Mouse (Mus musculus): ENCODE data around the gene Erich6. TPM values are rescaled to one million over a fixed set of nuclear protein-coding genes. Genes with fewer than 3 reads are reported as not detected.
A peak's percentile ranks its signal among the peaks of the same experiment; 100 is the strongest.

Erich6 gene
- polyA plus RNA-seq, 1 experiment from 2014 or later: 0.07 TPM

DNA sequence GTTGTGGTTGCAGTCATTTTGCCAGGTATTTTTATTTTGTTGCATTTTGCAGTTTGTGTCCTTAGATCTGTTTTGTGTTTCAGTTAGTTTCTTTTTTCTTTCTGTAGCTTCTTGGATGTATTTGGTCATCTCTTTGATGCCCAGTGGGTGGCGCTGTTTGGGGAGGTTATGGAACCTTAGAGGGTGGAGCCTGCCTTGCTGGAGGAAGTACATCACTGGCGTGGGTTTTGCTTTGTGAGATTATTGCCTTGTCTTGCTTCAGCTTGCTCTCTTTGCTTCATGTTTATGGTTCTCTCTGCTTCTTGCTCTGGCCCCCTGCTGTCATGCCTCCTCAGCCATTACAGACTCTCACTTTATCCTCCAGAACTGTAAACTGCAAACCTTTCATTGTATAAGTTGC lies 20.3 kb upstream of the Erich6 start:
- ATAC-seq (ENCODE audit: low read depth) (no peak), DNase-seq (ENCODE audit: low spot score) (peak; percentile 27)
- 26% methylated on average over 2 of the region's 2 CpGs for WGBS
- Histone ChIP-seq H3K27ac (replicated peaks; ENCODE audit: low read depth, low read length) (no peak overlapping the region), H3K4me3 (ENCODE audit: low read depth, low read length) (no peak overlapping the region), H3K4me2 (ENCODE audit: low read depth, low read length) (no peak overlapping the region), H3K9me3 (ENCODE audit: control insufficient read depth, low read length) (no peaks in the 10 kb centered on the region), H3K4me1 (ENCODE audit: control insufficient read depth, insufficient read depth, low read length) (no peaks in the 10 kb centered on the region), H3K27me3 (replicated peaks; ENCODE audit: control insufficient read depth, insufficient read depth, low read length) (no peaks in the 10 kb centered on the region), H3K36me3 (ENCODE audit: control insufficient read depth, insufficient read depth, low read length) (no peaks in the 10 kb centered on the region), H3K9ac (ENCODE audit: low read depth, low read length) (no peak overlapping the region)

DNA sequence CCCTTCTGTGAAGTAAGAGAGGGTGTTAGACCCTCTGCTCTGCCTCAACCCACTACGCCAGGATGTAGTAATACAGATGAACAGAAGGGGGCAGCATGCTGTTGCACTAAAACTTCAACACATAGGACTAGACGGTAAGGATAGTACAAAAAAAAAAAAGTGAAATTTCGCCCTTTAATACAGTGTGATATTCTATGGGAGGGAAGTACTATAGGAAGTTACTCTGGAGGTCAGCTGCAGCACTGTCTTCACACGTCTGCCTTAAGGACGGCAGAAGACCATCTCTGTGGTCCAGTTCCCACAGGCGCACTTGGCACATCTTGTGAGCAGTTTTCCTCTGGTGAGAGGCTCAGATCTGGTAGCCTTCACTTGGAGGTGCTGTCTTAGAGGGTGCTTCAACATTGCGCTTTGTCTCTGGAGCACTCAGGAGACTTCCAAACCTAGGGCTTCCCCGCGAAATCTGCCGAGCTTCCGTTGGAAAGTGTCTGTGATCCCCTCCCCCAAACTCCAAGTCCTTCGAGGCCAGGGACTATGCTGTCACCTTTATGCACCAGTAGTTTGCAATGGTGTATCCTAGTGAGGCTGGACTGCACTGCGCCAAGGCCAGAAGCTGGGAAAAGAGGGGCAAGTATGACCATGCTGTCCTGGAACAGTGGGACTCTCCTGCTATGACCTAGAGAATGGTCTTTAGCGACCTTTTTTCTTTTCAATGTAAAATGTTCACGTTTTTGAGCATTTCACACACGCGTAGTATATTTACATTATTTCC lies 18.5 kb upstream of the Erich6 start:
- H3K27ac ChIP-seq (replicated peaks; ENCODE audit: low read depth, low read length): no peak overlapping the region
- 58% methylated on average over 17 of the region's 17 CpGs for WGBS
- DNase-seq (ENCODE audit: low spot score) (peak; percentile 45), ATAC-seq (ENCODE audit: low read depth) (peak; percentile 53; the same call in 1 of the 2 replicates)
- no peak overlapping the region for H3K4me3 ChIP-seq (ENCODE audit: low read depth, low read length)
- no peaks in the 10 kb centered on the region for H3K36me3 ChIP-seq (ENCODE audit: control insufficient read depth, insufficient read depth, low read length)
- H3K9ac ChIP-seq (ENCODE audit: low read depth, low read length): no peak overlapping the region
- no peak overlapping the region for H3K4me2 ChIP-seq (ENCODE audit: low read depth, low read length)
- no peaks in the 10 kb centered on the region for H3K9me3 ChIP-seq (ENCODE audit: control insufficient read depth, low read length)
- H3K27me3 ChIP-seq (replicated peaks; ENCODE audit: control insufficient read depth, insufficient read depth, low read length): no peaks in the 10 kb centered on the region
- H3K4me1 ChIP-seq (ENCODE audit: control insufficient read depth, insufficient read depth, low read length): no peaks in the 10 kb centered on the region

DNA sequence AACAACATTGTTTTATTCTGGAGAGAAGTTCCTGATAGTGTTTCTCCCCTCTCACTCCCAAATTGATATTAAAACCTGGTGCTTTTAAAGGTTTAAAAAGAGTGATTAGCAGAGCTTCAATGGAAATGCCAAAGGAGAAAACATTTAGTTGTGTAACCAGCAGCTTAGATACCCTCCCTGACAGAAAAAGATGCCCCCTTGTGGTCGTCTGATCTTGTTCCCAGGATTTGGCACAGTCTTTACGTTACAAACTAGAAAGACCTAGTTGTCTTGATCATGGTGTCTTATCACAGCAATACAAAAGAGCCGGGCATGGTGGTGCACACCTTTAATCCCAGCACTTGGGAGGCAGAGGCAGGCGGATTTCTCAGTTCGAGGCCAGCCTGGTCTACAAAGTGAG lies 16.9 kb upstream of the Erich6 start:
- H3K9ac ChIP-seq (ENCODE audit: low read depth, low read length): no peak overlapping the region
- H3K27ac ChIP-seq (replicated peaks; ENCODE audit: low read depth, low read length): no peak overlapping the region
- H3K9me3 ChIP-seq (ENCODE audit: control insufficient read depth, low read length): no peaks in the 10 kb centered on the region
- H3K4me2 ChIP-seq (ENCODE audit: low read depth, low read length): no peak overlapping the region
- H3K27me3 ChIP-seq (replicated peaks; ENCODE audit: control insufficient read depth, insufficient read depth, low read length): no peaks in the 10 kb centered on the region
- WGBS: 62% methylated on average over 5 of the region's 5 CpGs
- H3K4me3 ChIP-seq (ENCODE audit: low read depth, low read length): no peak overlapping the region
- H3K4me1 ChIP-seq (ENCODE audit: control insufficient read depth, insufficient read depth, low read length): no peaks in the 10 kb centered on the region
- no peak for ATAC-seq (ENCODE audit: low read depth)
- no peaks in the 10 kb centered on the region for H3K36me3 ChIP-seq (ENCODE audit: control insufficient read depth, insufficient read depth, low read length)
- DNase-seq (ENCODE audit: low spot score): peak; percentile 17

DNA sequence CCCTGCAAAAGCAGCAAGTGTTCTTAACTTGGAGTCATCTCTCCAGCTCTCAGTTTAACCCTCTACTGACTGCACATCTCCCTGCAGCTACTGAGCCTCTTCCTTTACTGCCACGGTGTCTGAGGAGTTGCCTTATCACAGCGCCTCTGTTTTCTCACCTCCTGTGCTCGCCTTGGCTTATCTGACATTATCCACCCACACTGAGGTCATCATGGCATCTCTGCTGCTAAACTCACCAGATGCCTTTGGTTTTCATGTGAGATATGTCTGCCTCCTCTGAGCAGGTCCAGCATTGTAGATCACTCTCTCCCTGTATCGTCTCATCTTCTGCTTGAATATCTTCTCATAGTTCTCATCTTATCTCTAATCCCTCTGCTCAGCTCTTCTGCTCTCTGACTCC lies 13.3 kb upstream of the Erich6 start:
- H3K27me3 ChIP-seq (replicated peaks; ENCODE audit: control insufficient read depth, insufficient read depth, low read length): no peaks in the 10 kb centered on the region
- H3K4me2 ChIP-seq (ENCODE audit: low read depth, low read length): no peak overlapping the region
- no peaks in the 10 kb centered on the region for H3K4me1 ChIP-seq (ENCODE audit: control insufficient read depth, insufficient read depth, low read length)
- no peak for ATAC-seq (ENCODE audit: low read depth)
- WGBS: 81% methylated on average over 4 of the region's 4 CpGs
- no peak for DNase-seq (ENCODE audit: low spot score)
- H3K27ac ChIP-seq (replicated peaks; ENCODE audit: low read depth, low read length): no peak overlapping the region
- H3K36me3 ChIP-seq (ENCODE audit: control insufficient read depth, insufficient read depth, low read length): no peaks in the 10 kb centered on the region
- H3K4me3 ChIP-seq (ENCODE audit: low read depth, low read length): no peak overlapping the region
- H3K9me3 ChIP-seq (ENCODE audit: control insufficient read depth, low read length): no peaks in the 10 kb centered on the region
- no peak overlapping the region for H3K9ac ChIP-seq (ENCODE audit: low read depth, low read length)

DNA sequence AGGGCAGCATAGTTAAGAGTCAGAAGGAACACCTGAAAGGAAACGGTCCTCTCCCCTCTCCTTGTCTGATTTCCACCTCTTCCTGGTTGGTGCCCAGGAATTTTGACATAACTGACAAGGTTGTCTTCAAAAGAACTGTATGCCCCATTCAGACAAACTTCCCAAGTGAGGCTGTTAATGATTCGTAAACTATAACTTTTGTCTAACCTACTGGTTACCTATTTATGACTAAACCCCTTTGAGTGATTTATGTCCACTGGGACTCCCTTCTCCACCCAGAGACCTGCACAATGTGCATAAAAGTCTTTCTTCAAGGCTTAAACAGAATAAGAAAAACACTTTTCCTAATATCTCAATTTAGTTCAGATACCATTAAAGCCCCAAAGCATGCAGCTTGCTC lies 10.2 kb upstream of the Erich6 start:
- H3K4me1 ChIP-seq (ENCODE audit: control insufficient read depth, insufficient read depth, low read length): no peaks in the 10 kb centered on the region
- H3K36me3 ChIP-seq (ENCODE audit: control insufficient read depth, insufficient read depth, low read length): no peaks in the 10 kb centered on the region
- H3K9ac ChIP-seq (ENCODE audit: low read depth, low read length): no peak overlapping the region
- H3K4me3 ChIP-seq (ENCODE audit: low read depth, low read length): no peak overlapping the region
- no peak overlapping the region for H3K27ac ChIP-seq (replicated peaks; ENCODE audit: low read depth, low read length)
- no peak for DNase-seq (ENCODE audit: low spot score)
- WGBS: 86% methylated on average over 2 of the region's 2 CpGs
- no peak overlapping the region for H3K4me2 ChIP-seq (ENCODE audit: low read depth, low read length)
- no peaks in the 10 kb centered on the region for H3K27me3 ChIP-seq (replicated peaks; ENCODE audit: control insufficient read depth, insufficient read depth, low read length)
- no peak for ATAC-seq (ENCODE audit: low read depth)
- no peaks in the 10 kb centered on the region for H3K9me3 ChIP-seq (ENCODE audit: control insufficient read depth, low read length)

DNA sequence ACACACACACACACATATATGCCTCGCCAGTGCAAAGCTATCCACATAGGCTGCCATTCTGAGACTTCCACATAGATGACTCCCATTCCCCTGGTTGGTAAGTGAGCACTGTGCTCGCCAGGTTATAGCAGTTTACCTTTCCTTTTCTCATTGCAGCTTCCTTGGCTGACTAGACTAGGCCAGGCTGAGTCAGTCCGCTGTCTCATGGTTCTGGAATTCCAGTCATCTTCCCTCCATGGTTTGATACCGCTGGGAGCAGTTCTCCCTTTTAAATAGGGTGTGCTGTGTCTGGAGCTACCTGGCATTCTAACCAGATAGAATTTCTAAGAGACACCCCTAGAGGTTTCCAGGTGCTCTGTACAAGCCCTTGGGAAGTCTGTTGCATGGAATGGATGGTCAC lies 9.2 kb upstream of the Erich6 start:
- H3K27me3 ChIP-seq (replicated peaks; ENCODE audit: control insufficient read depth, insufficient read depth, low read length): no peaks in the 10 kb centered on the region
- H3K9ac ChIP-seq (ENCODE audit: low read depth, low read length): no peak overlapping the region
- H3K27ac ChIP-seq (replicated peaks; ENCODE audit: low read depth, low read length): no peak overlapping the region
- no peak for DNase-seq (ENCODE audit: low spot score)
- H3K9me3 ChIP-seq (ENCODE audit: control insufficient read depth, low read length): no peaks in the 10 kb centered on the region
- 79% methylated on average over 4 of the region's 4 CpGs for WGBS
- no peaks in the 10 kb centered on the region for H3K4me1 ChIP-seq (ENCODE audit: control insufficient read depth, insufficient read depth, low read length)
- no peak for ATAC-seq (ENCODE audit: low read depth)
- H3K4me2 ChIP-seq (ENCODE audit: low read depth, low read length): no peak overlapping the region
- H3K36me3 ChIP-seq (ENCODE audit: control insufficient read depth, insufficient read depth, low read length): no peaks in the 10 kb centered on the region
- H3K4me3 ChIP-seq (ENCODE audit: low read depth, low read length): no peak overlapping the region

DNA sequence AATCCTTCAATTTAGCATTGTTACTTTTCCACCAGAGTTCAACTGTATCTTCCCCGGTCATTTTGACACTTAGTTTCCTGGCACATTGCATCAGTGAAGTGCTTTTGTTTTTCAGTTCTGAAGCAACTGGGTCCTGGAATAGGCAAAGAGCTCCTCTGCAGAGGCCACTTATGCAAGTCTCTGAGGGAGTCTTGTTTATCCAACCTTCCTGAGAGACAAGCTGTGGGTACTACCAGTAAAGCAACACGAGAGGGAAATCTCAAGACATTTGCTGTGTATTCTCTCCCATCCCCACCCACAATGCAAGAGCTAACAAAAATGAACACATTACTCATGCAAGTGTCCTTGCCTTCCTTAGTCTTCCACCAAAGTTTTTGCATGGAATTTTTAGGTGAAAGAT lies 5.3 kb downstream of the Erich6 start:
- Histone ChIP-seq H3K9ac (ENCODE audit: low read depth, low read length) (no peak overlapping the region), H3K4me2 (ENCODE audit: low read depth, low read length) (no peak overlapping the region), H3K36me3 (ENCODE audit: control insufficient read depth, insufficient read depth, low read length) (no peaks in the 10 kb centered on the region), H3K27ac (replicated peaks; ENCODE audit: low read depth, low read length) (no peak overlapping the region), H3K4me3 (ENCODE audit: low read depth, low read length) (no peak overlapping the region), H3K4me1 (ENCODE audit: control insufficient read depth, insufficient read depth, low read length) (no peaks in the 10 kb centered on the region; the same call in 1 of the 2 replicates), H3K9me3 (ENCODE audit: control insufficient read depth, low read length) (no peaks in the 10 kb centered on the region), H3K27me3 (replicated peaks; ENCODE audit: control insufficient read depth, insufficient read depth, low read length) (no peaks in the 10 kb centered on the region)
- WGBS: 72% methylated on average over 2 of the region's 2 CpGs
- ATAC-seq (ENCODE audit: low read depth): no peak
- no peak for DNase-seq (ENCODE audit: low spot score)

DNA sequence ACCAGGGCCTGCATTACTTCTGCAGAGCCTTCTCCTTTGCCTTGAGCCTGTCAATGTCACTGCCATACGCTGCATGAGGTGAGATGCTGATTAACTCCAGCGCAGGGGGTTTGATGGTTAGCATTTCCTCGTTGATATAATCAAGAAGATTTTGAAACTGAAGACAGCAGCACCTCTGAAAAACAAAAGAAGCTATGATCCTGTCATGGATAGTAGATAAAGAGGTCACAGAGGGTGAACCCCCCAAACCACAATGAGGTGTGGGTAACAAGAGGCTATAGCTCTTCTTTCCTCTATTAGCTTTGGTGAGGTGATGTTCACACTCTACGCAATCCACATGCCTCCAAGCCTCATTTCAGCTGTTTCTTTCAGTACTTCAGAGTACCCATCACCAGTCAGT lies 12.0 kb downstream of the Erich6 start:
- no peak overlapping the region for H3K9ac ChIP-seq (ENCODE audit: low read depth, low read length)
- DNase-seq (ENCODE audit: low spot score) (no peak), ATAC-seq (ENCODE audit: low read depth) (no peak)
- no peaks in the 10 kb centered on the region for H3K27me3 ChIP-seq (replicated peaks; ENCODE audit: control insufficient read depth, insufficient read depth, low read length)
- no peak overlapping the region for H3K4me2 ChIP-seq (ENCODE audit: low read depth, low read length)
- no peaks in the 10 kb centered on the region for H3K36me3 ChIP-seq (ENCODE audit: control insufficient read depth, insufficient read depth, low read length)
- H3K27ac ChIP-seq (replicated peaks; ENCODE audit: low read depth, low read length): no peak overlapping the region
- H3K4me3 ChIP-seq (ENCODE audit: low read depth, low read length): no peak overlapping the region
- 80% methylated on average over 4 of the region's 4 CpGs for WGBS
- no peaks in the 10 kb centered on the region for H3K4me1 ChIP-seq (ENCODE audit: control insufficient read depth, insufficient read depth, low read length)
- H3K9me3 ChIP-seq (ENCODE audit: control insufficient read depth, low read length): no peaks in the 10 kb centered on the region

DNA sequence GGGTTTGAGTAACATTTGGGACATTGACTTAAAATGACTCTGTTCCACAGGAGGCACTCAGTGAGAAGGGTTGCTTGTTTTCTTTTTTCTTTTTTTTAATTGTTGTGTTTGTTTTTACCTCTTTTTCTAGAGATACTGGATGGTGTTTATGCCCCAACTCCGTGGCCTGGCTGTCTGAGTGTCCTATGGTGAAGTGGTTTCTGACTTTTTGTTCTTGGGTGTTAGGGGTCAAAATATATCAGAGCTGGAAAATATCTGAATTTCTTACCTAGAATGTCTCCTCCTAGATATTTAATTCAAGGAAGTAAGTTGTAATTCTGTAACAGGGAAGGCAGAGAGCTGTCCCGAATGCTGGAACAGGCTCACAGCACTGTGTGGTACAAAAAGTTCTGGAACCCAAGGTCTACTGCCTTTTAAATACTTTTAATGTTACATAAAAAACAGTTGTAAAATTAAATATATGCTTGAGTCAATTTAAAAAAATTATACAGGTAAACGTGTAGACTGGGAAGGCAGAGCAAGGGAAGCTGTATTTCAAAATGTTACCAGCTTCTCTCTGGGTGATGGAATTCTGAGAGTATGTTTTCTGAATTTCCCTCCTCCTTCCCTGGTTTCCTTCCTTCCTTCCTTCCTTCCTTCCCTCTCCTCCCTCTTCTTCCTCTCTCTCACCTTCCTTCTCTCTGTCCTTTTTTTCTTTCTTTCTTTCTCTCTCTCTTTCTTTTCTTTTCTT lies 14.2 kb downstream of the Erich6 start:
- no peaks in the 10 kb centered on the region for H3K4me1 ChIP-seq (ENCODE audit: control insufficient read depth, insufficient read depth, low read length)
- H3K9ac ChIP-seq (ENCODE audit: low read depth, low read length): no peak overlapping the region
- DNase-seq (ENCODE audit: low spot score): no peak
- no peak overlapping the region for H3K4me2 ChIP-seq (ENCODE audit: low read depth, low read length)
- ATAC-seq (ENCODE audit: low read depth): no peak
- H3K27ac ChIP-seq (replicated peaks; ENCODE audit: low read depth, low read length): no peak overlapping the region
- no peaks in the 10 kb centered on the region for H3K27me3 ChIP-seq (replicated peaks; ENCODE audit: control insufficient read depth, insufficient read depth, low read length)
- no peaks in the 10 kb centered on the region for H3K9me3 ChIP-seq (ENCODE audit: control insufficient read depth, low read length)
- H3K4me3 ChIP-seq (ENCODE audit: low read depth, low read length): no peak overlapping the region
- WGBS: 73% methylated on average over 3 of the region's 3 CpGs
- no peaks in the 10 kb centered on the region for H3K36me3 ChIP-seq (ENCODE audit: control insufficient read depth, insufficient read depth, low read length)
